Mouse (Mus musculus): ENCODE measurements around the gene Ror1.

DNA sequence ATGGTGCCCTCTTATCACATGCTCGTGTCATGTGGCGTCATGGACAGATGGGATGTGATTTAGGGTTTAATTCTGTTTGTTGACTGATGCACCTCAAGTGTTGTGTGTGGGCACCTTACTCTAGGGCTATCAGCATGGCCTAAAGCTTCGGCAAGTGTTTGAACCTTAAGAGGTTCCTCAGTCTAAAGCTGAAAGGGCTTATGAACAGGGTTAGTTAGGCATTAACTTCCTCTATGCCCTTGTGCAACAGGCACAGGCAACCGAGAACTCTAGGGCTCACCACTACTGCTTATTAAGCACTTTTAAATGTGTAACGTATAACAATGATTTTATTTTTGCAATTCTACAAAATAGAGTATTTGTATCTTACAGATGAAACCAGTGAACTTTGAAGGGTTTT lies 162.9 kb downstream of the Ror1 start:
- no peak for TF ChIP-seq CTCF (IDR thresholded peaks at IDR 0.05; ENCODE audit: low read depth, low read length)
- no peak for TF ChIP-seq POLR2A (IDR thresholded peaks at IDR 0.05; ENCODE audit: insufficient read depth, low read length)
